Mouse (Mus musculus) forebrain, embryonic 15.5 days (tissue): ENCODE results near the gene Wdr5b. TPM values are rescaled to one million over a fixed set of nuclear protein-coding genes. Genes with fewer than 3 reads are reported as not detected.
"Not testable (repeated sequence)": the region's sequence is repeated elsewhere in the genome, so short reads cannot be mapped to it uniquely, and the experiment has no call there.

Experiments
- ATAC-seq: fragments of 200-750 bp; cut with Nextera tagmentation; replicated peaks from 2 replicates; pipeline ENCODE4 v1.8.0; 2017; ENCODE audit warnings: mild to moderate bottlenecking, moderate TSS enrichment, moderate library complexity
- H3K27ac ChIP-seq: fragments of 300-500 bp; sonication (generic); replicated peaks from 2 replicates; pipeline ENCODE4 v1.5.1; 2015; ENCODE audit warnings: mild to moderate bottlenecking, inconsistent platforms
- H3K27me3 ChIP-seq: fragments of 300-500 bp; sonication (generic); 2 replicates; pipeline ENCODE4 v1.6.1; 2015; ENCODE audit warnings: inconsistent platforms
- H3K36me3 ChIP-seq: fragments of 300-500 bp; sonication (generic); 2 replicates; pipeline ENCODE4 v1.6.1; 2015; ENCODE audit warnings: mild to moderate bottlenecking, inconsistent platforms
- H3K4me1 ChIP-seq: fragments of 300-500 bp; sonication (generic); 2 replicates; pipeline ENCODE4 v1.6.1; 2015; ENCODE audit warnings: inconsistent platforms
- H3K4me2 ChIP-seq: fragments of 300-500 bp; sonication (generic); replicated peaks from 2 replicates; pipeline ENCODE4 v1.6.1; 2015; ENCODE audit warnings: mild to moderate bottlenecking, inconsistent platforms
- H3K4me3 ChIP-seq: fragments of 300-500 bp; sonication (generic); 2 replicates; pipeline ENCODE4 v1.5.1; 2015; ENCODE audit warnings: mild to moderate bottlenecking, inconsistent platforms
- H3K9ac ChIP-seq: fragments of 300-500 bp; sonication (generic); replicated peaks from 2 replicates; pipeline ENCODE4 v1.6.1; 2015; ENCODE audit warnings: mild to moderate bottlenecking, inconsistent platforms
- H3K9me3 ChIP-seq: fragments of 300-500 bp; sonication (generic); 2 replicates; pipeline ENCODE4 v1.6.1; 2016; ENCODE audit warnings: inconsistent platforms
- WGBS: fragments of 180-500 bp; shearing (Covaris S2); methylation state at CpG from one replicate; pipeline ENCODE4 v1.1.7; 2015; ENCODE audit warnings: mixed read lengths; 5-methylcytosine and 5-hydroxymethylcytosine counted together
- polyA plus RNA-seq: library from polyadenylated mRNA; unstranded; fragments of >200 nt; fragmentation: Nextera tagmentation; extraction: Ambion mirVana; gene quantifications from 2 replicates; pipeline ENCODE4 v1.2.1, GENCODE M21; 2015

The Wdr5b gene
- polyA plus RNA-seq, 1 experiment from 2014 or later: 16.1 TPM

DNA sequence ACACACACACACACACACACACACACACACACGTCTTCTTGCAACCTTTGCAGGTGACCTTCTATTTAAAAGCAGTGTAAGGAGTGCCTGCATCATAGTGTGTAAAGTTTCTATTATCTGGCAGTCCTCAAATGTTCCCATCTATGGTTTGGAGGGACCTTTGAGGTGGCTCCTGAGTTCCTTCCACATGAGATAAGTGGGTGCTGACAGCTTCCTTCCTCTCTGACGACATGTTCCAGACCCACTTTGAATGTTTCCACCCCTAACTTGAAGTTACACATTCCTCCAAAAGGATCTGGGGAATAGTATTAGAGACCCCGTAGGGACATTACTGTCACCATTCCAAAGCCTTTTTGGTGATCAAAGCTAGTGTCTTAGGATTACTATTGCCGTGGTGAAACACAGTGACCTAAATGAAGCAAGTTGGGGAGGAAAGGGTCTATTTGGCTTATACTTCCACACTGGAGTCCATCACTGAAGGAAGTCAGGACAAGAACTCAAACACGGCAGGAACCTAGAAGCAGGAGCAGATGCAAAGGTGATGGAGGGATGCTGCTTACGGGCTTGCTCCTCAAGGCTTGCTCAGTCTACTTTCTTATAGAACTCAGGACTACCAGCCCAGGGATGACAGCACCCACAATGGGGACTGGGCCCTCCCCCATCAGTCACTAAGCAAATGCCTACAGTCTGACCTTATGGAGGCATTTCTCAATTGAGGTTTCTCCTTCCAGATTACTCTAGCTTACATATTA, 12.7 kb downstream of the Wdr5b start:
- Histone ChIP-seq H3K4me2 (no peak overlapping the region), H3K27me3 (no peaks in the 10 kb centered on the region), H3K27ac (no peak overlapping the region), H3K4me1 (no peaks in the 10 kb centered on the region), H3K4me3 (no peak overlapping the region), H3K36me3 (peaks cover 18% of the 10 kb centered on the region), H3K9me3 (no peaks in the 10 kb centered on the region), H3K9ac (no peak overlapping the region)
- ATAC-seq: no peak
- WGBS: 92% methylated on average over 6 of the region's 6 CpGs

GRCm38 (mm10) chr16:36054920-36055319, 13.9 kb downstream of the Wdr5b start:
- Histone ChIP-seq H3K9me3 (no peaks in the 10 kb centered on the region), H3K9ac (no peak overlapping the region), H3K4me1 (no peaks in the 10 kb centered on the region), H3K27me3 (no peaks in the 10 kb centered on the region), H3K4me2 (no peak overlapping the region), H3K4me3 (no peak overlapping the region), H3K36me3 (peaks cover 7% of the 10 kb centered on the region), H3K27ac (no peak overlapping the region)
- no peak for ATAC-seq
- 96% methylated on average over 8 of the region's 8 CpGs for WGBS

DNA sequence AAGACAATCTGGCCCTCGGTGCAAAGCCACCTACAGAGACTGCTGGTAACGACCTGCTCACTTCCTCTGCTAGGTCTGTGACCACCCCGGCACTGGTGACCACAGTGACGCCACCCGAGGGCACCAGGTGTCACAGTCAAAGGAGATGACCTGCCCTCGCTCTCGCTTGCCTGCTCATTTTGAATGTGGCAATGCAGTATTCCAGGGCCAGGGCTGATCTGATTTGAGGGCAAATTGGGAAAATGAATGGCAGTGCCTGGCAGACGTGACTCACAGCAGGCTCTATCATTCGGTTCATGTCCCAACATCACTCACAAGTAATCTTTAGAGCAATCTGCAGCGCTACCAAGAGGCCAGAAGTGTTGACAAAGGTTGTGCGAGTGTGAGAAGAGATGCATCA, 15.4 kb downstream of the Wdr5b start:
- WGBS: 85% methylated on average over 11 of the region's 11 CpGs

DNA sequence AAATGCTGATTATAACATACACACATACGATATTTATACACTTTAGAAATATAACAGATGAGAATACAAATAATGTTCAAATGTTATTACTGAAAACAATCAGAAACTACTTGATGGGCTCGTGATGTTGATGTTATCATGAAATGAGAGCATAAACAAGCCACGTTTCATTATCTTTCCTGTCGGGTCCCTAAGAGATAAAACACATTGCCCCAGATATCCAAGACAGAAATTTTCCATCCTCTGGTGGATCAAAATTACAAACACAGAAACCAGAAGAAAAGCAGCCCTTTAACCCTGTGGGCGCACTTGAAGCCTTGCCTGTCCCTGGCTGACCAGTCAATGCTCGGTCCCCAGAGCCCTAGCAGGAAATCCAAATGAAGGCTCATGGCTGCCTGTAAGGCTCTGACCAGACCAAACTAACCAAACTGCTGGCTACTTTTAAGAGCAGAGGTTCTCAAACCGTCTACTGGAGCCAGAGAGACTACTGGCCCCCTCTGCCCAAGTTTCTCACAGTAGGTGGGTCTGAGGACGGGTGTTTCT, 17.0 kb downstream of the Wdr5b start:
- Histone ChIP-seq H3K9ac (no peak overlapping the region), H3K4me2 (no peak overlapping the region), H3K27ac (no peak overlapping the region), H3K4me1 (no peaks in the 10 kb centered on the region), H3K36me3 (no peaks in the 10 kb centered on the region), H3K27me3 (no peaks in the 10 kb centered on the region), H3K4me3 (no peak overlapping the region), H3K9me3 (no peaks in the 10 kb centered on the region)
- ATAC-seq: no peak
- 91% methylated on average over 8 of the region's 8 CpGs for WGBS

More for the DNA sequence above, 15.4 kb downstream of the Wdr5b start:
- no peak for ATAC-seq
- no peaks in the 10 kb centered on the region for H3K27me3 ChIP-seq
- H3K4me3 ChIP-seq: no peak overlapping the region
- H3K9me3 ChIP-seq: no peaks in the 10 kb centered on the region
- no peak overlapping the region for H3K9ac ChIP-seq
- no peaks in the 10 kb centered on the region for H3K4me1 ChIP-seq
- H3K4me2 ChIP-seq: no peak overlapping the region
- no peak overlapping the region for H3K27ac ChIP-seq
- no peaks in the 10 kb centered on the region for H3K36me3 ChIP-seq

DNA sequence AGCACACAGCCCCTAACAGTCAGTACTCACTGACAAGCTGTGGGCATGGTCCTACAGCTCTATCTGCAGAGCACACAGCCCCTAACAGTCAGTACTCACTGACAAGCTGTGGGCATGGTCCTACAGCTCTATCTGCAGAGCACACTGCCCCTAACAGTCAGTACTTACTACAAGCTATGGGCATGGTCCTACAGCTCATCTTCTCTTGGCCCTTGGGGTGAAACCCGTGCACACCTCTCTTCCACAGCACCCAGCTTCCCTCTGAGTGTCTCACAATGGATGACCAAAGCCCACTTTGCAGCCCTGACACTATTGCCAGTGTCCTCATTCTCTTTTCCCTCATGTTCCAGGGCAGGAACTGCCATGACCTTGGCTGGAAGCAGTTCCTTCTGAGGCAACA, 21.5 kb downstream of the Wdr5b start:
- H3K4me3 ChIP-seq, H3K4me1 ChIP-seq, H3K4me2 ChIP-seq, H3K27ac ChIP-seq, H3K27me3 ChIP-seq, H3K9me3 ChIP-seq, ATAC-seq, H3K36me3 ChIP-seq, H3K9ac ChIP-seq: not testable (repeated sequence)
- WGBS: 93% methylated on average over 1 of the region's 1 CpGs

- no peaks in the 10 kb centered on the region for H3K9me3 ChIP-seq
- no peak overlapping the region for H3K9ac ChIP-seq
- no peak overlapping the region for H3K4me3 ChIP-seq
- 77% methylated on average over 2 of the region's 2 CpGs for WGBS
- no peak overlapping the region for H3K27ac ChIP-seq
- no peak overlapping the region for H3K4me2 ChIP-seq
- ATAC-seq: no peak
- no peaks in the 10 kb centered on the region for H3K36me3 ChIP-seq
- H3K27me3 ChIP-seq: no peaks in the 10 kb centered on the region
- H3K4me1 ChIP-seq: peaks cover 5% of the 10 kb centered on the region
These were observed 22.3 kb downstream of the Wdr5b start for GRCm38 (mm10) chr16:36063315-36063714.

DNA sequence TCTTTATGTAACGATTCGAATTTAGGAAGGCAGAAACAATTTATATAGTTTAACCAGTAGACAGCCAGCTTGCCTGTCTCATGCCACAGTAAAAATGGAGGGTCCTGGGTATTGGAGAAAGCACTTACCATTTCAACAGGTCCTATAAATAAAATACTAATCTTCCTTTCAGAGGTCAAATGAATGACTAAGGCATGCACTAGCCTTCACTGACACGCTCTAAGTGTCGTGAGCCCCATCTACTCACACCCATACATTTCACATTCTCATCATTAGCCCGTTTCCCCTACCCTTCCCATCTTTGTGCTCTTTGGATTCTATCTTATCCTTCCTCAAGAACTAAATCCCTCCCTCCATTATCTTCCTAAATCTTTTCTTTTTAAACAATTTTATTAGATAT, 23.9 kb downstream of the Wdr5b start:
- Histone ChIP-seq H3K36me3 (no peaks in the 10 kb centered on the region), H3K9me3 (no peaks in the 10 kb centered on the region), H3K27me3 (no peaks in the 10 kb centered on the region), H3K4me2 (no peak overlapping the region), H3K4me1 (peaks cover 19% of the 10 kb centered on the region), H3K4me3 (no peak overlapping the region), H3K9ac (no peak overlapping the region), H3K27ac (no peak overlapping the region)
- ATAC-seq: no peak
- 86% methylated on average over 5 of the region's 5 CpGs for WGBS

- H3K27ac ChIP-seq: no peak overlapping the region
- no peak overlapping the region for H3K4me3 ChIP-seq
- no peaks in the 10 kb centered on the region for H3K27me3 ChIP-seq
- H3K36me3 ChIP-seq: no peaks in the 10 kb centered on the region
- no peak overlapping the region for H3K4me2 ChIP-seq
- ATAC-seq: no peak
- WGBS: 68% methylated on average over 2 of the region's 2 CpGs
- H3K9ac ChIP-seq: no peak overlapping the region
- H3K9me3 ChIP-seq: no peaks in the 10 kb centered on the region
- H3K4me1 ChIP-seq: peaks cover 32% of the 10 kb centered on the region
These were observed 26.7 kb downstream of the Wdr5b start for GRCm38 (mm10) chr16:36067694-36068093.

DNA sequence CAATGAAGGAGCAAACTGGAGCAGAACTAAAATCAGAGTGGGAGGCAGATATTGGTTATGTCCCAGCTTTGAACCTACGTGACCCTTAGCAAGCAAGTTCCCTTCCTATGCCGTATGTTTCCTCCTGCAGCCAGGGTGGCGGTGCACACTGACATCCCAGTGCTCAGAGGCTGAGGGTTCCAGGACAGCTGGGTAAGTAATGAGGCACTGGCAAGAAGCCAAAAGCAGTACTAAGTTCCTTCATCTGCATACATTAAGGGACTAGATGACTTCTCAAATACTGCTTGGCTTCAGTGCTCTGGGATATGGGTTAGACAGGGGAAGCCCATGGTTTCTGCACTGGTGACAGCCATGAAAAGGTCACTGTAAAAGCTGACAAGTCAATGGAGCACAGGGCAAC, 27.4 kb downstream of the Wdr5b start:
- H3K27ac ChIP-seq: no peak overlapping the region
- WGBS: 42% methylated on average over 3 of the region's 3 CpGs
- H3K9ac ChIP-seq: no peak overlapping the region
- no peaks in the 10 kb centered on the region for H3K27me3 ChIP-seq
- H3K4me3 ChIP-seq: no peak overlapping the region
- no peaks in the 10 kb centered on the region for H3K9me3 ChIP-seq
- ATAC-seq: no peak
- no peaks in the 10 kb centered on the region for H3K36me3 ChIP-seq
- H3K4me1 ChIP-seq: peaks cover 32% of the 10 kb centered on the region
- H3K4me2 ChIP-seq: no peak overlapping the region

DNA sequence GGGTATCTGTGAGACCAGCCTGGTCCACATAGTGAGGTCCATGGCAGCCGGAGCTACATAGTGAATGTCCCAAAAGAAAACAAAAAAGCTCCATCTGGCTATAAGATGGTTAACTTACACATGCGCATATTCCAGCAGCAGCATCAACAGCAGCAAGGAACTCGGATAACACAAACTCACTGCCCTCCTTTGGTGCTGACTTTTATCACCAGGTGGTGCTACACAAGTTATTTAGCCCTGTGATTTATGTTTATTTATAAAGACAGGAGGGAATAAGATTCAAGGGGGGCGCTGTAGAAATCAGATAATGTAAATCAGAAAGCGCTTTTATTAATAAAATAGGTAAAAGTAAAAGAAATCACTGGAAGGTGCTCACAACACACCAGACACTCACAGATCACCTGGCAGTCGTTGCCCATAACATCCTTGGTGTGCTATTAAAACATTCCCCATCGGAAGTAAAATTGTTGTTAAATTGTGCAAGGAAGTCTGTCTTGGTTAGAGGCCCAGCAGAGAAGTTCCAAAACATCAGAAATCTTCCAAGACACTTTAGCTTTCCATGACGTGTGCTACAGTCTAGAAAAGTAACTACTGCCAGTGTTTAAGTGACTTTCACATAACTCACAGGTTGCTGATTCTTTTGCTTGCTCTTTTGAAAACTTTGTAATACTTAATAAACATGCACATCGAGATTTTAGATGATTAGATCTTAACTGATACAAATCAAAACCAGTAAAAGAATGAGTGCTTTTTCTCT, 29.0 kb downstream of the Wdr5b start:
- Histone ChIP-seq H3K9ac (0 out of 2 replicates have a peak overlapping the region, but pooled peaks have one; percentile 84), H3K4me1 (peaks cover 32% of the 10 kb centered on the region), H3K4me3 (peak overlapping the region; percentile 63), H3K9me3 (no peaks in the 10 kb centered on the region), H3K27me3 (no peaks in the 10 kb centered on the region), H3K36me3 (no peaks in the 10 kb centered on the region), H3K27ac (no peak overlapping the region), H3K4me2 (peak overlapping the region; percentile 80)
- WGBS: 34% methylated on average over 9 of the region's 9 CpGs
- ATAC-seq: no peak

- ATAC-seq: no peak
- 0% methylated on average over 16 of the region's 16 CpGs for WGBS
- Histone ChIP-seq H3K4me3 (peak overlapping the region; percentile 63), H3K27ac (peak overlapping the region; percentile 99), H3K9ac (peak overlapping the region; percentile 84), H3K27me3 (no peaks in the 10 kb centered on the region), H3K4me2 (peak overlapping the region; percentile 80), H3K4me1 (peaks cover 32% of the 10 kb centered on the region), H3K9me3 (no peaks in the 10 kb centered on the region), H3K36me3 (no peaks in the 10 kb centered on the region)
These were observed 30.1 kb downstream of the Wdr5b start for GRCm38 (mm10) chr16:36071071-36071449.
